Mouse (Mus musculus) adrenal gland, adult 8-10 months (tissue): ENCODE data around the gene Creld2. TPM values are rescaled to one million over a fixed set of nuclear protein-coding genes. Genes with fewer than 3 reads are reported as not detected.

Experiments
- DNase-seq: peaks from one replicate; pipeline ENCODE4 v3.0.0; 2022
- total RNA-seq, 4 experiments: library from RNA; stranded (reverse); gene quantifications; 2 replicates each; pipeline ENCODE4 v1.2.4; 2022

Creld2 gene
- total RNA-seq, 4 experiments from 2014 or later: 40.3 to 51.5 (median 49.2) TPM

GRCm38 (mm10) chr15:88854119-88854968, 34.9 kb downstream of the Creld2 start:
- DNase-seq: no peak

GRCm38 (mm10) chr15:88854969-88855830, 35.8 kb downstream of the Creld2 start:
- DNase-seq: no peak

GRCm38 (mm10) chr15:88855896-88856417, 36.5 kb downstream of the Creld2 start:
- no peak for DNase-seq

GRCm38 (mm10) chr15:88856613-88857012, 37.2 kb downstream of the Creld2 start:
- no peak for DNase-seq

- DNase-seq: no peak
Observed at GRCm38 (mm10) chr15:88857361-88857760, 37.9 kb downstream of the Creld2 start.

GRCm38 (mm10) chr15:88858141-88858541, 38.7 kb downstream of the Creld2 start:
- DNase-seq: peak; percentile 66

- DNase-seq: no peak
Observed at GRCm38 (mm10) chr15:88858707-88859106, 39.3 kb downstream of the Creld2 start.

- no peak for DNase-seq
Observed at GRCm38 (mm10) chr15:88859206-88859970, 39.9 kb downstream of the Creld2 start.

GRCm38 (mm10) chr15:88860781-88861180, 41.3 kb downstream of the Creld2 start:
- DNase-seq: no peak

GRCm38 (mm10) chr15:88861772-88862622, 42.6 kb downstream of the Creld2 start, which contains the start of gene Pim3:
TSS of gene Pim3 (plus strand) at chr15:88862186.
- DNase-seq: peak; percentile 97

- DNase-seq: peak; percentile 67
Observed at GRCm38 (mm10) chr15:88862881-88863694, 43.6 kb downstream of the Creld2 start.

- peak; percentile 97 for DNase-seq
Observed at GRCm38 (mm10) chr15:88863695-88864231, 44.3 kb downstream of the Creld2 start.

GRCm38 (mm10) chr15:88864270-88865030, 45.0 kb downstream of the Creld2 start:
- peak; percentile 67 for DNase-seq

GRCm38 (mm10) chr15:88865061-88865460, 45.6 kb downstream of the Creld2 start:
- no peak for DNase-seq

GRCm38 (mm10) chr15:88865888-88866695, 46.6 kb downstream of the Creld2 start:
- DNase-seq: no peak

GRCm38 (mm10) chr15:88866934-88867356, 47.5 kb downstream of the Creld2 start:
- peak; percentile 70 for DNase-seq

- peak; percentile 66 for DNase-seq
Observed at GRCm38 (mm10) chr15:88867368-88868023, 48.0 kb downstream of the Creld2 start.
